Mouse (Mus musculus) ZHBTc4 (cell line): ENCODE measurements at regions not wholly inside any gene's neighbourhood (a gene's known extent, or its start where the extent isn't known, plus 50 kb on each side); places are given as distances from the start of the nearest gene placed in this dataset.

Source experiments
- DNase-seq: peaks from one replicate; pipeline ENCODE4 v3.0.0-alpha.2; 2011; ENCODE audit warnings: low read depth, low spot score

- DNase-seq = no peak
These were observed 263.8 kb upstream of the Fam84a start for GRCm38 (mm10) chr12:14415543-14416181.

- DNase-seq = no peak
These were observed 259.2 kb upstream of the Fam84a start for GRCm38 (mm10) chr12:14411102-14411501.

- DNase-seq = no peak
These were observed 253.9 kb upstream of the Fam84a start for GRCm38 (mm10) chr12:14405796-14406195.

- no peak for DNase-seq
These were observed 224.4 kb upstream of the Fam84a start for GRCm38 (mm10) chr12:14376211-14376610.

- DNase-seq = no peak
These were observed 186.5 kb upstream of the Fam84a start for GRCm38 (mm10) chr12:14338244-14338799.

GRCm38 (mm10) chr12:14337813-14338212 is 186.0 kb upstream of the Fam84a start:
- no peak for DNase-seq

GRCm38 (mm10) chr12:14318693-14319092 is 166.8 kb upstream of the Fam84a start:
- DNase-seq = no peak

- DNase-seq = no peak
These were observed 164.5 kb upstream of the Fam84a start for GRCm38 (mm10) chr12:14316392-14316791.

- no peak for DNase-seq
These were observed 163.9 kb upstream of the Fam84a start for GRCm38 (mm10) chr12:14315780-14316179.

GRCm38 (mm10) chr12:14302366-14302930 is 150.6 kb upstream of the Fam84a start:
- DNase-seq = no peak

GRCm38 (mm10) chr12:14301676-14302365 is 150.0 kb upstream of the Fam84a start:
- DNase-seq = no peak

- DNase-seq = no peak
These were observed 140.2 kb upstream of the Fam84a start for GRCm38 (mm10) chr12:14292083-14292482.

GRCm38 (mm10) chr12:14287657-14288056 is 135.8 kb upstream of the Fam84a start:
- no peak for DNase-seq

GRCm38 (mm10) chr12:14286676-14287075 is 134.8 kb upstream of the Fam84a start:
- no peak for DNase-seq

- DNase-seq = no peak
These were observed 134.1 kb upstream of the Fam84a start for GRCm38 (mm10) chr12:14285870-14286535.

GRCm38 (mm10) chr12:14283106-14283692 is 131.3 kb upstream of the Fam84a start:
- no peak for DNase-seq

- no peak for DNase-seq
These were observed 123.4 kb upstream of the Fam84a start for GRCm38 (mm10) chr12:14275265-14275664.

GRCm38 (mm10) chr12:14274796-14275195 is 122.9 kb upstream of the Fam84a start:
- no peak for DNase-seq

GRCm38 (mm10) chr12:14271216-14271615 is 119.4 kb upstream of the Fam84a start:
- DNase-seq = no peak

GRCm38 (mm10) chr12:14261102-14261501 is 109.2 kb upstream of the Fam84a start:
- no peak for DNase-seq

- no peak for DNase-seq
These were observed 108.4 kb upstream of the Fam84a start for GRCm38 (mm10) chr12:14260288-14260687.

- DNase-seq = no peak
These were observed 101.5 kb upstream of the Fam84a start for GRCm38 (mm10) chr12:14253336-14253735.
